Mouse (Mus musculus): ENCODE measurements at regions not wholly inside any gene's neighbourhood (a gene's known extent, or its start where the extent isn't known, plus 50 kb on each side); places are given as distances from the start of the nearest gene placed in this dataset.

- no peak for DNase-seq
Measured at GRCm38 (mm10) chr3:60138319-60138718, 56.6 kb downstream of the Sucnr1 start.

GRCm38 (mm10) chr3:60159865-60160264, 78.2 kb downstream of the Sucnr1 start:
- no peak for DNase-seq

DNA sequence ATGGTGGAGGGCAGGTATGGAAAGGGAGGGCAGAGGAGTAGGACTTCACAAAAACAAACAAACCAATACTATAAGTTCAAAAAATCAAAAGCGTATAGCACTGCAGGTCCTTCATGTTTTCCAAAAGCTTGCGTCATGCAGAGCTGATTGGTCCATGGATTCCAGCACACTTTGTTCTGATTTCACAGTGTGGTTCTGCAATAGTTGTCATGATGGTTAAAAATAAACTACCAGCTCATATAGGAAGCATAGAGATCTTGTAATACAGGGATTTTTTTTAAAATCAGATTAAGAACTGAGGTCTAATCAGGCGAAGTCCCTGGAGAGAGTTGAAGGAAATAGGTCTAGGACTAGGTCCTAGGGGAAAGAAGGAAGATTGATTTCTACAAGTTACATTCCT, 86.0 kb downstream of the Sucnr1 start:
- no peak for DNase-seq

GRCm38 (mm10) chr3:60168135-60168926, 86.7 kb downstream of the Sucnr1 start:
- no peak for DNase-seq

DNA sequence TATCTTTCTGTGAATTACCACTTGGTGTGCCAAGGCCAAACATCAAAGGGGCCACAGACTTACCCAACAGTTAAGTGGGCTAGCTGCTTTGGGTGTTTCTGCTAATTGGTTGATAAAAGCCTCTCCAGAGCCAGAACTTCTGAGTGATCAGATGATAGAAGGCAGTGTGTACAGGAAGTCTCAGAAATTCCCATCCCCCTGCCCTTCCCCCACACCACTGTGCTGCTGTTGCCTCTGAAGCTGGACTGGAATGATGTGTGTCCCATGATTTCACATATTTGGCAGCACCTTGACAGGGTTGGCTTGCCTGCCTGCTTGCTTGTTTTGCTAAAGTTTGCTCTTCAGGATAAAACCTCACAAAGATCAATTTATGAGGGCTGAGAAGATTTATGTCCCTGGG, 87.9 kb downstream of the Sucnr1 start:
- peak; percentile 13 for DNase-seq

GRCm38 (mm10) chr3:60184481-60184880, 102.8 kb downstream of the Sucnr1 start:
- DNase-seq = no peak

- DNase-seq = no peak
Measured at GRCm38 (mm10) chr3:60196031-60196430, 114.4 kb downstream of the Sucnr1 start.

- no peak for DNase-seq
Measured at GRCm38 (mm10) chr3:60207936-60208335, 126.3 kb downstream of the Sucnr1 start.

- DNase-seq = no peak
Measured at GRCm38 (mm10) chr3:60218938-60219337, 137.3 kb downstream of the Sucnr1 start.

DNA sequence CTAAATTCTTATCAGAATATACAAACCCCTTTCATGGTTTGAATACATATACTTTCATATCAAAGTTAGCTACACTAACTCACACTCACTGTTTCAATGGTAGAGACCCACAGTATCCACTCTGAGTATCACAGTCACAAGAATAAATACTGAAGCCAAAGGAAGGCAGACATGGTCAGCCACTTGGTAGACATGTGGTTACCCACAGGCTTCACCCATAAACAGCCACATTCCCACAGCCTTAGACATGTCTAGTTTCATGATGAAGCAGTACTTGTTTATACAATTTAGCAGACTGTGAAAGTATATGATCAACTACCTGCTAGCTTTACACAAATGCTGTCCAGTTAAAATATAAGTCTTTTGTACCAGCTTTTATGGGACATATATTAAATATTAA, 159.0 kb downstream of the Sucnr1 start:
- no peak for DNase-seq

- DNase-seq = no peak
Measured at GRCm38 (mm10) chr3:60266666-60267415, 185.2 kb downstream of the Sucnr1 start.

DNA sequence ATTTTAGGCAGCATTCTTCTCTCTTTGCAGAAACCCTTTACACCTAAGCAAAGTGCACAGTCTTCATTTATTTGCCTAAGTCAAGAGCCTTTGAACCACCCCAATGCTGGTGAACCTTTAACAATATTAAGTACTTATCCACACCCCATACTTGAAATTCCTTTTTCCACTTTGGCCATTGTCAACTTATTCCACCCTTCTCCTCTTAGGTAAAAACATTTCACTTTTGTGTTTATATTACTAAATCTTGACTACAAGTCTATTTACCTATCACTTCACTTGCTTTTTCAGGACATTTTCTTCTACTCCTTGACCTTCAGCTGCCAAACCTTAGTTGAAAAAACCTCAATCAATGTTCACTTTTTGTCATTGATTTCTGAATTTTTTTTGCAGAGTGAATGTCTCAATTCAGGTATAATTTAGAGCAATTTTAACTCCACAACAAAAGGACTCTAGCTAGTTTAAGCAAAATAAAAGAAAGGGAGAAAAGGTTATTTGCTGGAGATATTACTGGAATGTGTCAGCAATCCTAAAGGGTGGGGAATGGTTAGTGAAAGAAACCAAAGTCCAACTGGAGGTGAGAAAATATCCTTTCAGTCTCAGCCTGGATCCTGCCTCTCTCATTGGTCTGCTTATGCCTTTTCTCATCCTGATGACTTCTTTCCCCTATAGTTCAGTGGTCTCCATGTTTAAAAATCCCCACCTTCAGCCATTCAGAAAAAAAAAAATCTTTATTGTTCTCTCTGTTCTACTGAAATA, 185.9 kb downstream of the Sucnr1 start:
- DNase-seq = no peak

- DNase-seq = no peak
Measured at GRCm38 (mm10) chr3:60270463-60270862, 188.8 kb downstream of the Sucnr1 start.

DNA sequence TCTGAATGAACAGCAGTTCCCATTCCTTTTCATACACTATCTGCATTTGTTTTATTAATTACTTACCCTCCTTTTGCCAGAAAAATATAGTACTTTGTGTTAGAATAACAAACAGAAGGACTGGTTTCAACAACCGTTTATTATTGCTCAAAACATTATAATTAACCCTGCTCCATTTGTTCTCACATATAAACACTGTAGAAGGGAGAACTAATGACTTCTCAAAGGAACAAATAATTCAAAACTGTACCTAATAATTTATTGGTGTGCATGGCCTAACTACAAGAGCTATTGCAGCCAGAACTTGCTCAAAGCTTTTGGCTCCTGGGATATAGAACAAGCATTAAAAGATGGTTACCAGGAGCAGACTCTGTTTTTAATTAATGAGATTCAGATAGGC, 192.1 kb downstream of the Sucnr1 start:
- no peak for DNase-seq

GRCm38 (mm10) chr3:60275249-60275838, 193.7 kb downstream of the Sucnr1 start:
- no peak for DNase-seq

GRCm38 (mm10) chr3:60277791-60278190, 194.8 kb upstream of the Mbnl1 start:
- no peak for DNase-seq

DNA sequence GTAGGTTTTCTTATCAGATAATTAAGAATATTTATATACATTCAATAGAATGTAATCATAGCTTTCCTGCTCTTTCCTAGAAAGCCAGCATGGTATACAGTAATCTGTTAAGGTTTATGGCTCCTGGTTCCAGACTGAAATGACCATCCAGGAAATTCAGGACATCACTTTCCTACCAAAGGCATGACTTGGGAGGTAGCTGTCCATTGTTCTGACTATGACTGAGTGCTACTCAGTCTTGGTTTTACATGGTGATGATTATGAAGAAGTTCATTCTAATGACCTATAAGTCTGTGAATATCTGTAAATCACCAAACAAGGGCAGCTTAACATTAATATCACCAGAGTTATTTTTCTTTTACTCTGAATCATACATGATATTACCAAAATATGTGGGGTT, 191.4 kb upstream of the Mbnl1 start:
- no peak for DNase-seq

DNA sequence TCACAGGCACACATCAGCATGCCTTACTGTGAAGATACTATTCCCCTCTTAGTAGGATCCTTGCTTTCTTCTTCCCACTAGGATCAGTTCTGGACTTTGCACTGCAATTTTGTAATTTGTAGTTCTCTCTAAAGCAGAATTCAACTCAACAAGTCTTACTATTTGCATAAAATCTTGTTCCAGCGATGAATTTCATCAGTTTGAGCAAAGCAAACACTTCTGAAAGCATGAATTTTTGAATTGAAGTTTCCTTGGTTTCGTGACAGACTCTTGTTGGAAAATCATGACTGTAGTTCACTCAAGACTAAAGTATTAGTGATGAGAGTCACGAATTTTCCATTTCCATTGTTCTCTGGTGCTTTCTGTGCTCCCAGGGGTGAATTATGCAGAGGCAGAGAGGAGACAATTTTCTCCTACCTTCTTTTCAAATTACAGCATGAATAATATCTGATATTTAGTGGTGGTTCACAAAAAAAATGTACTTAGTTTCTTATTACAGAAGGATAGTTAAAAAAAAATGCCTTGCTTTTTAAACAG, 190.6 kb upstream of the Mbnl1 start:
- DNase-seq = no peak

GRCm38 (mm10) chr3:60292142-60292541, 180.5 kb upstream of the Mbnl1 start:
- DNase-seq = no peak

GRCm38 (mm10) chr3:60292940-60293339, 179.7 kb upstream of the Mbnl1 start:
- no peak for DNase-seq

DNA sequence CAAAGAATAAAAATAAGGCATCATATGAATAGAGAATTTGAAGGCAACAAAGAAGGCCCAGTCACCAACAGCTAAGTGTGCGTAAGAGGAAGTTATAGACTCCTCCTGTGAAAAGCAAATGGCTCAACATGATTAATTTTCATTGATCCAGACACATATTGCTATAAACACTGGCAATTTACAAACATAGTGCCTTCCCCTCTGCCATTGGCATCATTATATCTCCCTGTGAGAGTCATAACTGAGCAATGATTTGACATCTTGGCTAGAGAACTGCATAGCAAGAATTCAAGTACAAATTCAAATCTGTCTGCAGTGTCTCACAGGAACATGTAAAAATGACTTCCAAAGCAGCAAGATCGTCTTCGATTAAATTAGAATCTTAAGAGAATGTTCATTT, 167.2 kb upstream of the Mbnl1 start:
- DNase-seq = no peak

GRCm38 (mm10) chr3:60310402-60310801, 162.2 kb upstream of the Mbnl1 start:
- no peak for DNase-seq

- DNase-seq = no peak
Measured at GRCm38 (mm10) chr3:60311178-60311577, 161.5 kb upstream of the Mbnl1 start.

Measured in embryo, embryonic 11 days (tissue).